Mouse (Mus musculus) neural tube, postnatal 0 days (tissue): ENCODE measurements around the gene Cul4b. TPM values are rescaled to one million over a fixed set of nuclear protein-coding genes. Genes with fewer than 3 reads are reported as not detected.

Experiments
- polyA plus RNA-seq: library from polyadenylated mRNA; unstranded; fragments of >200 nt; fragmentation: Nextera tagmentation; extraction: Ambion mirVana; gene quantifications from 2 replicates; pipeline ENCODE4 v1.2.1, GENCODE M21; 2015

Cul4b gene
- polyA plus RNA-seq, result 11.8 and 13.4 TPM in 2 replicates

DNA sequence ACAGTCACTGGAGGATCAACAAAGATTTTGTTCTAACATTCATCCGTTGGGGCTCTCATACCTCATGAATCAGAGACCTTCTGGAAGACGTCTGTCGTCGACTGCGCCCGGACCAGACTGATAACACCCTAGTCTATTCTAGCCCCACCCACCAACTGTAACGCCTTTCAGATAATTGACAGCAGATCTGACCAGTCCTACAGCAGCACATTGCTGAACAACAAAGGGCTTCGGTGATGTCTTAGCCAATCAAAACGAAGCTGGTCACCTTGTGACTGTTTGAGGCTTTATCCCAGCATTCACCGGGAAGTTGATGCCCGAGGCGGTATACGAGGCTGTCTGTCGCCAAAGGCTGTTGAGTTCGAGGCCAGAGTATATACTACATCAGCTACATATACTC, at the start of gene Cul4b:
Cul4b (minus strand) TSS at position 119 of the 400 bp plus-strand sequence.

DNA sequence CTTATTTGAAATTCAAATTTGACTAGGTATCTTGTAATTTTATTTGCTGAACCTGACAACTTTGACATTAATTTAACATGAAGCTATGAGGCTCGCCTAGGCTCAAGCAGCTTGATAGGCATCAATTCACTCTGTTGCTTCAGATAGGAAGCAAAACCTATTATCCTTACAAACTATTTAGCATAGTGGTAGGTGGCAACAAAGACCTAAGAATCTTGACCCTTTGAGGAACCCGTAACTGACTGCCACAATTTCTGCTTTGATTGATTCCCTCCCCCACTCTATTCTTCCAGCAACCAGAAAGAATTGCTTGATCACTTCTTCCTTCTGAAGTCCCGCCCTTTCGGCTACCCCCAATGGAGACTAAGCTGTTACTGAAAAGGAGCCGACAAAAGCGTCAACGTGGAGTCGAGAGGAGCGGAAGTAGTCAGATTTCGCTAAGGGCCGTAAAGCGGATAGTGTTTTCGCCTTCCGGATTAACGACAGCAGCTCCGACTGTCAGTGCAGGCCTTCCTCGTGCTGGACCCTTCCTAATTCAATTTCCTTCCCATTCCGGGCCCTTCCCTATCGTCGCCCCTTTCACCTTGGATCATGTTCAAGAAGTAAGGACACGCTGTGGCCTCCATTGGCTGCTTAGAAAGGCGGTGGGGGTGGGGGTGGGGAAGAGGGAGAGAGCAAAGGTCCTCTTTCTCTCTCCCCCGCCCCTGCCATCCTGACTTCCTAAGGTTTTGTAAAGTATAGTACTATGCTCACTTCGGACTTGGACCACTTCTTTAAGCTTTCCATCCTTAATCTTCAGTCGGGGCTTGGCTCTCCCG, 24.4 kb upstream of the Cul4b start, which contains the start of gene Mcts1:
Mcts1 (plus strand) TSS at position 402 of the 818 bp plus-strand sequence.

Other genes with a start within 250 kb of the Cul4b start
- 75.1 and 84.5 TPM in 2 replicates for gene Lamp2, start 119.7 kb downstream of the Cul4b start, polyA plus RNA-seq
- gene Mcts1, start 24.4 kb upstream of the Cul4b start, polyA plus RNA-seq, result 194 and 201 TPM in 2 replicates
- 32.9 and 37.6 TPM in 2 replicates for gene C1galt1c1, start 58.9 kb upstream of the Cul4b start, polyA plus RNA-seq
- gene 6030498E09Rik, start 196.5 kb upstream of the Cul4b start, polyA plus RNA-seq, result 0.19 and 0.23 TPM in 2 replicates